Mouse (Mus musculus) E14TG2a.4 (cell line): ENCODE results near the gene Car10.

Experiments used
- CTCF ChIP-seq: conservative IDR thresholded peaks from 2 replicates; pipeline ENCODE4 v1.5.1; 2014; ENCODE audit warnings: low read length
- NANOG ChIP-seq: IDR thresholded peaks from 2 replicates; pipeline ENCODE4 v1.6.1; 2014; ENCODE audit warnings: borderline replicate concordance, low read length, mixed read lengths
- POU5F1 ChIP-seq: IDR thresholded peaks from 2 replicates; pipeline ENCODE4 v1.6.1; 2014; ENCODE audit warnings: low read length, borderline replicate concordance

GRCm38 (mm10) chr11:93577441-93577840 is 479.6 kb downstream of the Car10 start:
- no peak for TF ChIP-seq CTCF
- no peak for TF ChIP-seq POU5F1
- TF ChIP-seq NANOG, result no peak
